Mouse (Mus musculus): ENCODE data around the gene Tctn1. TPM values are rescaled to one million over a fixed set of nuclear protein-coding genes. Genes with fewer than 3 reads are reported as not detected.

Gene Tctn1
- total and polyA plus RNA-seq, 3 experiments = 3.8 to 6.0 TPM; not detected in 1

- H3K4me3 ChIP-seq (ENCODE audit: control insufficient read depth in 1 of 2, insufficient read depth in 1 of 2, low read depth in 2 of 2, low read length in 2 of 2) = no peak overlapping the region
- TF ChIP-seq MEF2A (IDR thresholded peaks at IDR 0.05; ENCODE audit: extremely low read depth, insufficient replicate concordance, low read depth, low read length, poor library complexity, severe bottlenecking) = no peak
- TF ChIP-seq MYC (IDR thresholded peaks at IDR 0.05; ENCODE audit: low read depth, low read length) = no peak
- no peak for TF ChIP-seq HCFC1 (IDR thresholded peaks at IDR 0.05; ENCODE audit: low read depth, low read length)
- no peak for TF ChIP-seq RCOR1 (IDR thresholded peaks at IDR 0.05; ENCODE audit: low read depth, low read length)
- no peak for TF ChIP-seq USF1 (IDR thresholded peaks at IDR 0.05; ENCODE audit: low read depth, low read length)
- no peak for TF ChIP-seq ELF1 (IDR thresholded peaks at IDR 0.05; ENCODE audit: low read depth, low read length)
- TF ChIP-seq POLR2A (IDR thresholded peaks at IDR 0.05; ENCODE audit: control insufficient read depth in 1 of 2, insufficient read depth in 1 of 2, low read depth in 1 of 2, low read length in 2 of 2, poor library complexity in 1 of 2) = no peak
- H3K36me3 ChIP-seq (ENCODE audit: control insufficient read depth in 1 of 2, insufficient read depth in 2 of 2, low read length in 2 of 2) = no peaks in the 10 kb centered on the region
- no peak for DNase-seq (ENCODE audit: low read depth, low spot score)
- H3K4me1 ChIP-seq (ENCODE audit: control insufficient read depth in 1 of 2, insufficient read depth in 2 of 2, low read length in 2 of 2) = no peaks in the 10 kb centered on the region
- H3K27ac ChIP-seq (ENCODE audit: control insufficient read depth, low read depth, low read length) = no peak overlapping the region
- H3K9ac ChIP-seq (ENCODE audit: control insufficient read depth, low read depth, low read length, poor library complexity, severe bottlenecking) = no peak overlapping the region
- no peaks in the 10 kb centered on the region for H3K27me3 ChIP-seq (ENCODE audit: control insufficient read depth in 1 of 2, insufficient read depth in 2 of 2, low read length in 2 of 2)
- no peaks in the 10 kb centered on the region for H3K79me2 ChIP-seq (ENCODE audit: control insufficient read depth, insufficient read depth, low read length, poor library complexity)
- H3K9me3 ChIP-seq (replicated peaks; ENCODE audit: insufficient read depth, low read length) = no peaks in the 10 kb centered on the region
These were observed 20.3 kb downstream of the Tctn1 start for GRCm38 (mm10) chr5:122243781-122244523.

GRCm38 (mm10) chr5:122242521-122243123 is 21.6 kb downstream of the Tctn1 start:
- TF ChIP-seq ZC3H11A (IDR thresholded peaks at IDR 0.05; ENCODE audit: low read depth, low read length) (no peak), SMC3 (IDR thresholded peaks at IDR 0.05; ENCODE audit: low read depth, low read length) (no peak), TAL1 (IDR thresholded peaks at IDR 0.05; ENCODE audit: low read length) (no peak), CTCF (IDR thresholded peaks at IDR 0.05 in 2 of 3, conservative IDR thresholded peaks at IDR 0.05 in 1 of 3; ENCODE audit: control insufficient read depth in 1 of 3, insufficient read depth in 1 of 3, low read depth in 2 of 3, low read length in 3 of 3, poor library complexity in 1 of 3, severe bottlenecking in 1 of 3) (no peak), NELFE (IDR thresholded peaks at IDR 0.05; ENCODE audit: low read depth, low read length) (no peak), RCOR1 (IDR thresholded peaks at IDR 0.05; ENCODE audit: low read depth, low read length) (no peak), MXI1 (IDR thresholded peaks at IDR 0.05; ENCODE audit: low read depth, low read length) (no peak), ZMIZ1 (IDR thresholded peaks at IDR 0.05; ENCODE audit: low read depth, low read length) (no peak), RAD21 (IDR thresholded peaks at IDR 0.05; ENCODE audit: low read depth, low read length) (no peak), MAFK (IDR thresholded peaks at IDR 0.05; ENCODE audit: borderline replicate concordance, low read depth, low read length) (no peak)
- Histone ChIP-seq H3K9me3 (replicated peaks; ENCODE audit: insufficient read depth, low read length) (no peaks in the 10 kb centered on the region), H3K9ac (ENCODE audit: control insufficient read depth, low read depth, low read length, poor library complexity, severe bottlenecking) (no peak overlapping the region), H3K4me1 (ENCODE audit: control insufficient read depth in 1 of 2, insufficient read depth in 2 of 2, low read length in 2 of 2) (no peaks in the 10 kb centered on the region), H3K36me3 (ENCODE audit: control insufficient read depth in 1 of 2, insufficient read depth in 2 of 2, low read length in 2 of 2) (no peaks in the 10 kb centered on the region), H3K4me3 (ENCODE audit: control insufficient read depth in 1 of 2, insufficient read depth in 1 of 2, low read depth in 2 of 2, low read length in 2 of 2) (no peak overlapping the region), H3K79me2 (ENCODE audit: control insufficient read depth, insufficient read depth, low read length, poor library complexity) (no peaks in the 10 kb centered on the region), H3K27me3 (ENCODE audit: control insufficient read depth in 1 of 2, insufficient read depth in 2 of 2, low read length in 2 of 2) (no peaks in the 10 kb centered on the region), H3K27ac (ENCODE audit: control insufficient read depth, low read depth, low read length) (no peak overlapping the region)
- DNase-seq (ENCODE audit: low read depth, low spot score) = no peak

Data from MEL (cell line).